Mouse (Mus musculus): ENCODE results near the gene Galnt2. TPM values are rescaled to one million over a fixed set of nuclear protein-coding genes. Genes with fewer than 3 reads are reported as not detected.

The Galnt2 gene
- total and polyA plus RNA-seq, 3 experiments: 18.6 to 27.3 (median 23.6) TPM

GRCm38 (mm10) chr8:124204001-124204601 lies 27.1 kb upstream of the Galnt2 start:
- Histone ChIP-seq H3K36me3 (replicated peaks in 1 of 2; ENCODE audit: control insufficient read depth in 1 of 2, insufficient read depth in 1 of 2, low read length in 1 of 2) (no peaks in the 10 kb centered on the region), H3K27me3 (replicated peaks) (no peaks in the 10 kb centered on the region), H3K9ac (ENCODE audit: insufficient read depth, low read depth) (no peak overlapping the region), H3K4me2 (ENCODE audit: insufficient read depth, low read depth, poor library complexity, severe bottlenecking) (no peak overlapping the region), H3K9me3 (replicated peaks; ENCODE audit: low read length) (no peaks in the 10 kb centered on the region), H3K79me2 (replicated peaks; ENCODE audit: control insufficient read depth, extremely low read depth, insufficient read depth, poor library complexity, severe bottlenecking) (no peaks in the 10 kb centered on the region), H3K4me3 (replicated peaks in 1 of 3; ENCODE audit: low read depth in 2 of 3, low read length in 2 of 3, poor library complexity in 1 of 3) (no peak overlapping the region), H3K4me1 (ENCODE audit: control insufficient read depth in 1 of 2, insufficient read depth in 2 of 2) (no peaks in the 10 kb centered on the region), H3K27ac (ENCODE audit: insufficient read depth, low read depth) (no peak overlapping the region)
- no peak for DNase-seq (ENCODE audit: extremely low read depth)
- dilution Hi-C loops (cut with MboI; ENCODE audit: extremely low pct_ligation_motif_present, extremely low pct_unique_long_range_greater_than_20kb, low sequenced_read_pairs): no loop called here
- in situ Hi-C loops (cut with MboI; ENCODE audit: low pct_ligation_motif_present, low pct_unique_long_range_greater_than_20kb, low sequenced_read_pairs): no loop called here
- TF ChIP-seq E2F4 (IDR thresholded peaks at IDR 0.05; ENCODE audit: insufficient replicate concordance, low read depth, low read length) (no peak), JUND (conservative IDR thresholded peaks at IDR 0.05; ENCODE audit: low read depth, low read length) (no peak), ZNF384 (IDR thresholded peaks at IDR 0.05; ENCODE audit: low read depth, low read length) (no peak), JUN (IDR thresholded peaks at IDR 0.05; ENCODE audit: insufficient read depth, low read depth, low read length) (no peak), ETS1 (conservative IDR thresholded peaks at IDR 0.05; ENCODE audit: low read depth, low read length) (no peak), KAT2A (IDR thresholded peaks at IDR 0.05; ENCODE audit: insufficient replicate concordance, low read length) (no peak), ZKSCAN1 (IDR thresholded peaks at IDR 0.05; ENCODE audit: borderline replicate concordance, low read depth, low read length) (no peak), MAFK (IDR thresholded peaks at IDR 0.05; ENCODE audit: insufficient replicate concordance, low read length) (no peak), POLR2AphosphoS2 (IDR thresholded peaks at IDR 0.05; ENCODE audit: low read depth, low read length) (no peak), MXI1 (IDR thresholded peaks at IDR 0.05; ENCODE audit: low read depth, low read length) (no peak), GABPA (IDR thresholded peaks at IDR 0.05; ENCODE audit: insufficient replicate concordance, low read depth, low read length) (no peak), PAX5 (IDR thresholded peaks at IDR 0.05; ENCODE audit: low read length) (no peak), BHLHE40 (IDR thresholded peaks at IDR 0.05; ENCODE audit: low read depth, low read length) (no peak), RAD21 (IDR thresholded peaks at IDR 0.05; ENCODE audit: low read depth, low read length) (no peak), POLR2A (IDR thresholded peaks at IDR 0.05; ENCODE audit: low read depth, low read length) (no peak), ELF1 (IDR thresholded peaks at IDR 0.05; ENCODE audit: low read depth, low read length) (no peak)

DNA sequence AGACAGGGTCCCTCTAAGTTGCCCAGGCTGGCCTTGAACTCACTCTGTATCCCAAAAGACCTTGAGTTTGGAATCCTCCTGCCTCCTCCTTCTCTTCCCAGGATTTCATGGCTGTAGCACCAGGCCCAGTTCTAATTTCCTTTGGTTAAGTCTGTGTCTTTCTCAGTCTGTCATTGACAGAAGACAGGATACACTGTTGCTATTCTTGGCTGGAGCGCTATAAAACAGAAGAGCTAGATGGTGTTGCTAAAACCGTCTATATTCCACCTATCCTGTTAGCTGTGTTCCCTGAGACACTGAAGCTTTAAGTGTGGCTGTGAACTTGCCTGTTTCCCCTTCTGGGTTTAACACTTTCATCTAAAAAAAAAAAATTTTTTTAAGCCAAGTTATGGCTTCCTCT lies 19.0 kb upstream of the Galnt2 start:
- no peak for TF ChIP-seq MEF2A (IDR thresholded peaks at IDR 0.05; ENCODE audit: borderline replicate concordance, low read depth, low read length)
- Histone ChIP-seq H3K4me3 (replicated peaks in 1 of 3; ENCODE audit: low read depth in 2 of 3, low read length in 2 of 3, poor library complexity in 1 of 3) (no peak overlapping the region), H3K9me3 (replicated peaks; ENCODE audit: low read length) (no peaks in the 10 kb centered on the region), H3K79me2 (replicated peaks; ENCODE audit: control insufficient read depth, extremely low read depth, insufficient read depth, poor library complexity, severe bottlenecking) (no peaks in the 10 kb centered on the region), H3K36me3 (replicated peaks in 1 of 2; ENCODE audit: control insufficient read depth in 1 of 2, insufficient read depth in 1 of 2, low read length in 1 of 2) (no peaks in the 10 kb centered on the region), H3K4me1 (ENCODE audit: control insufficient read depth in 1 of 2, insufficient read depth in 2 of 2) (no peaks in the 10 kb centered on the region), H3K27ac (ENCODE audit: insufficient read depth, low read depth) (no peak overlapping the region), H3K27me3 (replicated peaks) (no peaks in the 10 kb centered on the region), H3K4me2 (ENCODE audit: insufficient read depth, low read depth, poor library complexity, severe bottlenecking) (no peak overlapping the region), H3K9ac (ENCODE audit: insufficient read depth, low read depth) (no peak overlapping the region)
- no peak for DNase-seq (ENCODE audit: extremely low read depth)
- dilution Hi-C loops (cut with MboI; ENCODE audit: extremely low pct_ligation_motif_present, extremely low pct_unique_long_range_greater_than_20kb, low sequenced_read_pairs): no loop called here
- in situ Hi-C loops (cut with MboI; ENCODE audit: low pct_ligation_motif_present, low pct_unique_long_range_greater_than_20kb, low sequenced_read_pairs): no loop called here

Data from CH12.LX (cell line).